Mouse (Mus musculus): Measurements from ENCODE around the gene Hhipl1.

Gene Hhipl1

DNA sequence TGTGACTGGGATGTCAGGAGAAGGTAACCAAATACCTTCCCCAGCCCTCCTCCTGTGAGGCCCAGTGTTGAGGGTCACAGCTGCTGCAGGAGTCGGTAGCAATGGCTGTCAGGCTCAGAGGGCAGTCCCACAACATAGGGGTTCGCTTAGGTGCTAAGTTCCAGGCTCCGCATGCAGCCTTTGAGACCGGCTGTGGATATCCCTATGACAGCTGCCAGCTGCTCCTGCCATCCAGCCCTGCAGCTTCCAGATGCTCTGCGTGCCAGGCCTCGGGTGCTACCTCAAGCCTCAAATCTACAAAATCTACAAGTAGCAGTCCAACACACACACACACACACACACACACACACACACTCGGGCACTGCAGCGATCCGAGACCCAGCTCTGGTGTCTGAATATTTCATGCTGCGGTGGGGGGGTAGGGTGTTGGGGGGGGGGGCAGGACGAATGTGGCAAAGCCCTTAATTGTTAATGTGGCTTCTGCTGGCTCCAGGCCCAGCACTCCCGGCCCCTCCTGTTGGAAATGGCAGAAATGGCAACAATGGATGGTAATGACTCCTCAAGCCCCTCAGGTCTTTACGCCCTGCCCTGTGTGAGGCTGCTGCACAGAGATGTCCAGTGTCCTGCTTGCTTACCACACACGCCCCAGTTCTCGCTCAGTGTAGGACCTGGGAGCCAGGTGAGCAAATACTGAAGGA lies 27.7 kb upstream of the Hhipl1 start:
- no peak for DNase-seq (ENCODE audit: low spot score)

DNA sequence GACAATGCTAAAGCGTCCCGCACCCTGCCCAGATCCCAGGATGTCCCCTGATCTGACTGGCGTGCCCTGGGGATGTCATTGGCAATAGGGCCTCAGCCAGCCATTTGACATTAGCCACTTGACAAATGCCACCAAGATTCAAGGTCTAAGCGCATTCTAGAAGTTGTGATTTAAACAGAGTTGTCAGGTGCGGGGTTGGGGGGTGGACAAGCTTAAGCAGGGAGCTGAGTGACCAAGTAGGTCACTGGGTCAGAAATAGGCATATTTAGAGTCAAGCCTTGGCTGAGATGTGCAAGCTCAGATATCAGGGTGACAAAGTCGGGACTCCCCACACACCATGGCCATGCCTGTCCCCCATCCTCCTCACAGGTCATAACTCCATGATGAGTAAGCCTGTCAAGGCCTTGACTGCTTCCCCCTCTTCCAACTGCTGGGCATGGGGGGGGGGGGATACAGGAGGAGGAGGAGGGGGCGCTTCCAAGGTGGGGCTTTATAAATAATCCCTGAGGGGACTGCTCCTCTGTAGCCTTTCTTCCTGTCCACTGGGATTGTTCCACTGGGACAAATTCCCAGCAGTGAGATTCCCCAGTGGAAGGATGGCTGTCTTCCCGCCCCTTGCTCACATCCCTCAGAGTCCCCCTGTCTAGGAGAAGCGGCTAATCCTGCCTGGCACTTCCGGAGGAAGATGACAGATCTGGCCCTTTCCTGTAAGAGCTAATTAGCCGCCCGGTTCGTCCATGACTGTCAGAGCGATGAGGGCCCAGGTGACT lies 21.4 kb upstream of the Hhipl1 start:
- DNase-seq (ENCODE audit: low spot score), result peak; percentile 79

DNA sequence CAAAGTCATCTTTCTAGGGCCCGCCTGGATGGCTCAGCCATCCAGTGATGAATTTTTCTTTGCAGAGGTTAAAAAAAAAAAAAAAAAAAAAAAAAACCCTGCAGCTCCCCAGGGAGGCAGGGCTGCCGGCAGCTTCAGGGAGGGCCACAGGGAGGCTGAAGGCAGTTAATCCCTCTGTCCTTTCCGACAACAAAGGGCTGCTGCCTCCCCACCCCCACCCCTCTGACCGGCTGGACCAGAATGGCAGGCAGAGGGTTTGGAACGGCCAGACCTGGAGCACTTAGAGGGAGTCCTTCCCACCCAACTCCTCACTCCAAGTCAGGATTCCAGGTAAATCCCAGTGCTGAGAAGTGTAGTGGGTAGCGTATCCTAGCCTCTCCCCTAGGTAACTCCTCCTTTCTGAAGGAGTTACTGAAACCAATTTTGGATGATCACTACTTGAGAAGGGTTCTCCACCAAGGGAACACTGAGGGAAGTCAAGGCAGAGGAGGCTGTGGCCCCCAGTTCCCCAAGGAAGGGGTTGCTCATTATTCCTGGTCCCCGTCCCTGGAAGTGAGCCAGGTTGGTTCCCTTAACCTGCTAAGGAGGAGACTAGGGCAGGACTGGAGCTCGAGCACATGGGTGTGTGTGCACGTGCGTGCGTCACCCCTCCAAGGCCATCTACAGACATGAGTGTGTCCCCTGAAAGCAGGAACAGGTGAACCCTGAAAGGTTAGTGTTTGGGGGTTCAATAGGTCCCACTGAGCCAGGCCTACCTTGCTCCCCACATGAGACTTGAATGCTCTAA lies 20.7 kb upstream of the Hhipl1 start:
- DNase-seq (ENCODE audit: low spot score), result peak; percentile 52

- no peak for DNase-seq (ENCODE audit: low spot score)
Measured at GRCm38 (mm10) chr12:108286381-108286780, 19.7 kb upstream of the Hhipl1 start.

GRCm38 (mm10) chr12:108287011-108287410 lies 19.1 kb upstream of the Hhipl1 start:
- no peak for DNase-seq (ENCODE audit: low spot score)

DNA sequence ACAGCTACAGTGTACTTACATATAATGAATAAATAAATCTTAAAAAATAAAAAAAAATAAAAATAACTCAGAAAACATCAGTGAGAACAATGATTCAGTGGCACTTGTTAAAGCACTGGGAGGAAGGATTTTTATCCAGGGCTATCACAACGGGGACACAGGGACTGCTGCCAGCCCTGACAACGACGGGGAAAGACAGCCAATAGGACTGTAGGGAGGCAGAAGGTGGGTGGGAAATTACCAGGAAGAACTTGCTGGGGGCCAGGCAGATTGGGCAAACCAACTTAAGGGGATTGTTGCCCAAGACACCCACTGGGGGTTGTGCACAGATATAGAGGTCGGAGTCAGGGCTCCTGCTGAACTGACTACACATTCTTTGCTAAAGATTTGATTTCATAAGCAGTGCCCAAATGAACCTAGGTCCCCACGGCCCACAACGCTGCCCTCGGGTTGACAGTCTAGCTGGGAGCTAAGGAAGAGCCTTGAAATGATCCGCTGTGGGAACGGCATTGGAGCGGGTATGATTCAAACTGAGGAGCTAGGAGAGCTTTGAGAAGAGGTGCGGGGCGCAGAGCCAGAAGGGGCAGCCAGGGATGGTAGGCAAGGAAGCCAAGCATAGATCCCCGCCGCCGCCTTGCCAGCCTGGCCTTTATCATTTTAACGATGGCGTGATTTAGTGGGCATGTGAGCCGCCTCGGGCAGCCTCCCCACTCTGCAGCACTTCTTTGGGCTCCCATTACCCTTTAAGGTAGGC lies 17.8 kb upstream of the Hhipl1 start:
- no peak for DNase-seq (ENCODE audit: low spot score)

DNA sequence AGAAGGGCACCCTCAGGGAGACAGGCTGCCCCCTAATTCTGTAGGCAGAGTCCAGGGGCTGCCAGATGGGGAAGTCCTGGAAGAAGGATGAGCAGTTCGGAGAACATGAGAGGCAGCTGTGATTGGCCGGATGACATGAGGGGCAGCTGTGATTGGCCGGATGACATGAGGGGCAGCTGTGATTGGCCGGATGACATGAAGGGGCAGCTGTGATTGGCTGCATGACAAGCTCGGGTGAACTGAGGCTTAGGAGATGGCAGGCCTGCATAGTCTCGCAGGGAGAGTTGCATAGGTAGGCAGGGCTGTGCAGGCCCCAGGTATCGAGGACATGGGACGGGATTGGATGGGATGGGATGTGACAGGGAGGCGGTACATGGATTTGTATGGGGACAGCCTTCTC lies 13.7 kb upstream of the Hhipl1 start:
- DNase-seq (ENCODE audit: low spot score), result peak; percentile 81

DNA sequence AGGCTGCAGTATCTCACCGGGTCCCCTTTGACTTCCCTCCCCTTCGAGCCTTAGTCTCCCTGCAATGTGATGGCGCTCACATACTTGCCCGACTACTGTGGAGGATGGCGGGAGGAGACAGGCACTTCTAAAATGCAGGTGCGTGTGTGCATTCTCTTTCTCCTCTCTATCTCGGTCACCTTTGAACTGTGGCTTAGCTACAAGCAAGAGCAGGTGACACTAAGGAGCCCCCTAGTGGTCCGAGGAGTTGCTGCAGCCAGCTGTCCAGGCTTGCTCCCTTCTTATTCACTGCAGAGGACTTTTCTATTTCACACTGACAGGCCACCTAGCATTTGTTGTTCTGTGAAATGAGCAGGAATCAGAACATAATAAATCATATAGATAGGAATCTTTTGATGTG lies 13.1 kb upstream of the Hhipl1 start:
- DNase-seq (ENCODE audit: low spot score), result peak; percentile 84

DNA sequence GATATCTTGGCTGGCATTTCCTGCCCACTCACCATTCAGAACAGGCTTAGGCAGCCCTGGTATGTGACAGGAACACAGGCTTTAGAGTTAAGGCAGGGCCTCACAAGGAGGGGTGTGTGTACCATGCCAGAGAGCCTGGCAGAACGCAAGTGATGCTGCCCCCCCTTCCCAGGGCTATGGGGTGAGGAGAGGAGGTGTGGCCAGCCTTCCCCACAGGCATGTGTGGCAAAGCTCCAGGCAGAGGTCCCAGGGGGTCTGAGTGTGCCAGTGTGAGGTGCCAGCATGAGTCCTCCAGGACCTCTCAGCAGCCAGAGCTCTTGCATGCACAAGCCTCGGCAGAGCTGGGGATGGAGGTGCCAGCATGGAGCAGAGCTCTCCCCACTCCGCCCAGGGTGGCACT lies 11.4 kb upstream of the Hhipl1 start:
- DNase-seq (ENCODE audit: low spot score), result no peak

DNA sequence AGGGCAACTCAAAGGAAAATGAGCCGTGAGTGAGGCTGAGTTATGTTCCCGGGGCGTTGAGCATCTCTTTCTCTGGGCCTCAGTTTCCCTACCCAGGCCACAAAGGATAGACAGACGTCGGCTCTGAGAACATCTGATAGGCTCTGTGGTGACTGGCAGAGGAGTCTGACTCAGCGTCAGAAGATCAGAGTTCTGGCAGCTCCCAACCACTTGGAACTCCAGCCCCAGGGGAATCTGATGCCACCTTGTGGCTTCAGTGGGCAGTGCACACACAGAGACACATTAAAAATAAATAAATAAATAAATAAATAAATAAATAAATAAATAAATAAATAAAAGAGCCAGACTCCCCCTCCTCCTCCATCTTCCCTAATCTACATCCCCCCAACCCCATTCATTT lies 9.0 kb upstream of the Hhipl1 start:
- DNase-seq (ENCODE audit: low spot score), result no peak

- no peak for DNase-seq (ENCODE audit: low spot score)
Measured at GRCm38 (mm10) chr12:108301006-108301405, 5.1 kb upstream of the Hhipl1 start.

- no peak for DNase-seq (ENCODE audit: low spot score)
Measured at GRCm38 (mm10) chr12:108303778-108304365, 2.2 kb upstream of the Hhipl1 start.

GRCm38 (mm10) chr12:108305172-108305571 lies 898 bp upstream of the Hhipl1 start:
- DNase-seq (ENCODE audit: low spot score), result no peak

DNA sequence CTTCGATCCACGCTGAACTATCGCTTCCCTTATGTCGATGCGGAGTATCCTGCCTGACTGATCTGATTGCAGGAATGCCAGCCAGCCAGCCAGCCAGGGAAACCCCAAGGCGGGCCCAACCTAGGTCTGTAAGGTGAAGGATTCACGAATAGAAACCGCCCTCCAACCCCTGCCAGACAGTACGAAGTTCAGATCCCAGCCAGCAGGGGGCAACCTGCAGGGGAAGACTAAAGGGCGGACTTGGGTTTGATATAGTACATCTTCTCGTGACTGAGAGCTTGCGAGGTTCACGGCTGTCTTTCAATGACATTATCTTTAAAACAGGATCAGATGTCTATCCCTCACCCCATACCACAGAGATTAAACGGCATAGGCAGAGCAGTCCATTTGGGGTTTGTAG lies 1.5 kb downstream of the Hhipl1 start:
- DNase-seq (ENCODE audit: low spot score), result peak; percentile 72

GRCm38 (mm10) chr12:108308363-108308856 lies 2.3 kb downstream of the Hhipl1 start:
- no peak for DNase-seq (ENCODE audit: low spot score)

DNA sequence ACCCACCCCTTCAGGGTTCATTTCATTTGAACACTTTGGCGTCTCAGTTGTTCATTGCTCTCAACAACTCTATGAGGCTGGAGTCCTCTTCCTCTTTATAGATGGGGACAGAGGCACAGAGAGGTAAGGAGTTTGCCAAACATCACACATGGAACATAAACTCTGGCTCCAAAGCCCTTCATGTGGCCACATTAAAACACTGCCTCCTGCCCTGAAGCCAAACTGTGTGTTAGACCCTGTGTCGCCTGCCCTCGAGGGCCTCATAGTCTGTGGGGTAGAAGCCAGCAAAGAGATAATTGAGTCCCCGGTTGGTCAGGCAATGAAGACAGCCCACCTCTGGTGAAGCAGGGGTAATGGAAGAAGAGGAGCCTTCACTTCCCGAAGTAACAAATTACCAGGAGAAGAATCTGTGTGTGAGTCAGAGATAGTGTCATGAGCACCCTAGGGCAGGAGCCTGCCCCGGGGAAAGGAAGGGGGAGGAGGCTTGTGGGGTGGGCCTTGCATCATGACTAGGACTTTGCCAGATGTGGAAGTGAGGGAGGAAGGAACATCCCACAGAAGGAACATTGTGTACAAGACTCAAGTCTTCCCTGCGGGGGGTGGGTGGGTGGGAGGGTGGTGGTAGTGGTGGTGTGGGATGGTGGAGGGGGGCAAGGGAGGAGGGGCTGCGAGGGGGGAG lies 3.2 kb downstream of the Hhipl1 start:
- DNase-seq (ENCODE audit: low spot score), result no peak

DNA sequence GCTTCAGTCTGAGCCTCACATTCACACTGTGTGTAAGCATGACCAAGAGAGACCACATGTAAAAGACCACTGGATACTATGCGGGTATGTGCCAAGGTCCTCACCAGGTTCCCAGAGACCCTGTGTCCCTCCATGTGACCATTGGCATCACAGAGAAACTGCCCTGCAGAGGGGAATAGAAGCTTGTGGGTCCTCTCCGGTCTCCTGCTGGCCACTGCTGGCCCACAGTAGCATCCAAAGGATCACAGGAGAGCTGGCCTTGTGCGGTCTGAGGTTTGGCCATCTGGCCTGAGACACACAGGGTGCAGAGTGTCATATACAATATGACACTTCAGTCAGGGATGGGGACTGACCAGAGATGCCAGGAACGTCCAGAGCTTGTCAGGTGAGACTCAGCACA lies 4.0 kb downstream of the Hhipl1 start:
- no peak for DNase-seq (ENCODE audit: low spot score)

- DNase-seq (ENCODE audit: low spot score), result no peak
Measured at GRCm38 (mm10) chr12:108310456-108311027, 4.5 kb downstream of the Hhipl1 start.

- no peak for DNase-seq (ENCODE audit: low spot score)
Measured at GRCm38 (mm10) chr12:108311741-108312290, 5.7 kb downstream of the Hhipl1 start.

- peak; percentile 72 for DNase-seq (ENCODE audit: low spot score)
Measured at GRCm38 (mm10) chr12:108312432-108312851, 6.4 kb downstream of the Hhipl1 start.

Data from embryo, embryonic 10 days (tissue).